Mouse (Mus musculus) erythroblast, embryonic 14.5 days (primary cell): ENCODE measurements around the gene Bicd2.

Source experiments
- GATA1 ChIP-seq: IDR thresholded peaks from 2 replicates; pipeline ENCODE4 v1.6.1; 2012; ENCODE audit warnings: low read length, inconsistent platforms, mixed read lengths
- TAL1 ChIP-seq: IDR thresholded peaks from 3 replicates; pipeline ENCODE4 v1.6.1; 2012; ENCODE audit warnings: low read length, inconsistent platforms, mixed read lengths

DNA sequence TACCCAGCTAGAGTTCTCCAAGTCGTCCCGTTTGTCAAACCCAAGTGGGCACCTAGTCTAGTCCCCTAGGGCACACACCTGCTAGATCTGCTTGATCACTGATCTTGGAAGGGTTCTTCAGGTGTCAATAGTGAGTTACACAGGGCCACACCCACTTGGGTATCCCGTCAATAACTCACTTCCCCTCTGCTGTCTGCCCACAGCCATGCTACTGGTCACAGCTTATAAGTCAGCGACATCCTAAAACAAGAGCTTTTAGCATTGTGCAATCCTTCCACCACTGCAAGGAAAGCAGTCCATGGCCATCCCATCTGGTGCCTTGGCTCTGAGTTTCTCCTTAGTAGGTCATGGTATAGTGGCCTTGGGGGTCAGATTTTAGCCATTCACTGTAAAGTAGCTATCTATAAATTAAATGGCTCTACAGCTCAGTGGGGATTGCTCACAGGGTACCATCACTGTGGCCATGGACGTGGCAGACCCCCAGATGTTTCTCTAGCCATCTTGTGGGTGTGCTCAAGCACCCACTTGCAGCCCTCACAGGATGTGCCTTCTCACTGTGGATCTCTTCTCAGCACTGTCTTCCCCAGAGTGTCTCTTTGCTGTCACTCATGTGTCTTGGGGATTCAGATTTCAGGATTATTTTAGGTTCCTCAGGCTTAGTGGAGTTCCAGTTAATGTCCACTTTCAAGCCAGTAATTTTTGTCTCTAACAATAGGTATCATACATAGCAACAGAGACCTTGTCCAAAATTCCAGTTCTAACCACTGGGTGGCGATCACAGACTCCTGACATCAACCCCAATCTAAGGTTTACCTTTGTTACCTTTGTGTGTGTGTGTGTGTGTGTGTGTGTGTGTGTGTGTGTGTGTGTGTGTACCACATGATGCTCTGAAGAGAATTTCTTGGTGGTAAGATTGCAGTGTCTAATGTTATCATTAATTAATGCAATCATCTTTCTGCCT lies 14.9 kb upstream of the Bicd2 start:
- TF ChIP-seq GATA1 (no peak), TAL1 (no peak)
